Comparison of ENCODE assay signal across 25 mouse cellular contexts in genomic region chr12:105494796-105495195, GRCm38 (mm10). TPM values are rescaled to one million over a fixed set of nuclear protein-coding genes. Genes with fewer than 3 reads are reported as not detected.
A peak's percentile ranks its signal among the peaks of the same experiment; 100 is the strongest.
DNase-seq lines count a peak whose midpoint lies in the region; ATAC-seq and TF ChIP-seq lines count a peak whose summit lies in the region.
"Had no signal": no experiment of that assay in that cellular context is flagged by ENCODE, and none has a peak within 500 bp of the region (broad histone marks: within the 10 kb centered on the region; RNA-seq: fewer than 3 reads in every experiment).

No protein-coding gene starts in this region.

- no peak for TF ChIP-seq CTCF in lung, adult 2 months (IDR thresholded peaks at IDR 0.05; ENCODE audit: insufficient read depth, low read length)

- intact Hi-C loops in heart, postnatal 36 days (cut with DNase I) = loop anchor here (5.0 kb wide), 1 partner anchor 228 kb away; no protein-coding TSS in a partner anchor

- 67% methylated on average over 5 of the region's 5 CpGs for whole genome bisulfite sequencing in heart, embryonic 11.5 days (ENCODE audit: insufficient replicate concordance)
- WGBS in lung, adult 2 months = 48% methylated on average over 5 of the region's 5 CpGs
- 83% methylated on average over 5 of the region's 5 CpGs for WGBS in hindbrain, embryonic 12.5 days
- 85% methylated on average over 5 of the region's 5 CpGs for WGBS in midbrain, embryonic 14.5 days

- no peaks in the 10 kb centered on the region for H3K36me3 ChIP-seq in heart, embryonic 11.5 days (ENCODE audit: control insufficient read depth, insufficient read depth, low read length)
- H3K36me3 ChIP-seq in hindbrain, embryonic 12.5 days = peaks cover 20% of the 10 kb centered on the region
- peaks cover 14% of the 10 kb centered on the region for H3K36me3 ChIP-seq in midbrain, embryonic 14.5 days (ENCODE audit: control insufficient read depth, insufficient read depth, low read length)
- H3K36me3 ChIP-seq: embryonic facial prominence, embryonic 15.5 days; limb, embryonic 15.5 days had no signal

- no peak for ATAC-seq in heart, embryonic 11.5 days (replicated peaks; ENCODE audit: insufficient number of reproducible peaks, low FRiP score, low TSS enrichment)
- no peak for ATAC-seq in hindbrain, embryonic 12.5 days (ENCODE audit: low FRiP score)
- no peak for ATAC-seq in midbrain, embryonic 14.5 days (ENCODE audit: low FRiP score, low TSS enrichment)
- ATAC-seq: forebrain, embryonic 14.5 days; inflammation-experienced regulatory T-cells, adult 6 months had no signal

- no peak overlapping the region for H3K9ac ChIP-seq in heart, embryonic 11.5 days (ENCODE audit: low read depth, low read length)
- no peak overlapping the region for H3K9ac ChIP-seq in hindbrain, embryonic 12.5 days
- no peak overlapping the region for H3K9ac ChIP-seq in midbrain, embryonic 14.5 days (replicated peaks; ENCODE audit: low read length)
- H3K9ac ChIP-seq: embryonic facial prominence, embryonic 15.5 days; hindbrain, embryonic 14.5 days; limb, embryonic 15.5 days; liver, embryonic 14.5 days; neural tube, embryonic 15.5 days had no signal

- peaks cover 9% of the 10 kb centered on the region for H3K27me3 ChIP-seq in heart, embryonic 11.5 days (ENCODE audit: control insufficient read depth, insufficient read depth, low read length)
- no peaks in the 10 kb centered on the region for H3K27me3 ChIP-seq in hindbrain, embryonic 12.5 days
- no peaks in the 10 kb centered on the region for H3K27me3 ChIP-seq in midbrain, embryonic 14.5 days (ENCODE audit: control insufficient read depth, insufficient read depth, low read length)
- H3K27me3 ChIP-seq: embryonic facial prominence, embryonic 15.5 days; limb, embryonic 15.5 days; neural tube, embryonic 15.5 days had no signal

- peak; percentile 92 for DNase-seq in heart, adult 11 months
- DNase-seq in lung, adult 18-20 months = peak; percentile 65 to 75
- no peak for DNase-seq in lung, adult 2 months
- peak; percentile 14 to 26 for DNase-seq in heart, postnatal 36 days
- DNase-seq in lung, postnatal 4 days = peak; percentile 67 to 84
- no peak for DNase-seq in midbrain, embryonic 14.5 days
- DNase-seq: adrenal gland, postnatal 25 days; cerebellum, adult 8-10 months; kidney, adult 18-20 months; kidney, postnatal 10 days; left cerebral cortex, postnatal 4 days; thymus, adult 2 months; thymus, postnatal 4 days had no signal

- no peak overlapping the region for H3K4me2 ChIP-seq in heart, embryonic 11.5 days
- H3K4me2 ChIP-seq in hindbrain, embryonic 12.5 days (replicated peaks) = no peak overlapping the region
- H3K4me2 ChIP-seq in midbrain, embryonic 14.5 days (ENCODE audit: low read length) = no peak overlapping the region
- H3K4me2 ChIP-seq: embryonic facial prominence, embryonic 15.5 days; hindbrain, embryonic 14.5 days; limb, embryonic 15.5 days; neural tube, embryonic 15.5 days had no signal

- H3K9me3 ChIP-seq in heart, embryonic 11.5 days (replicated peaks; ENCODE audit: control insufficient read depth, low read length) = no peaks in the 10 kb centered on the region
- no peaks in the 10 kb centered on the region for H3K9me3 ChIP-seq in hindbrain, embryonic 12.5 days (replicated peaks)
- no peaks in the 10 kb centered on the region for H3K9me3 ChIP-seq in midbrain, embryonic 14.5 days (ENCODE audit: control insufficient read depth, low read length)
- H3K9me3 ChIP-seq: embryonic facial prominence, embryonic 15.5 days; limb, embryonic 15.5 days; neural tube, embryonic 15.5 days had no signal

- TF ChIP-seq POLR2A in lung, adult 2 months (IDR thresholded peaks at IDR 0.05; ENCODE audit: borderline replicate concordance, extremely low read depth, low read depth, low read length) = no peak

- H3K27ac ChIP-seq in heart, embryonic 11.5 days (ENCODE audit: low read depth, low read length) = no peak overlapping the region
- no peak overlapping the region for H3K27ac ChIP-seq in hindbrain, embryonic 12.5 days
- no peak overlapping the region for H3K27ac ChIP-seq in midbrain, embryonic 14.5 days (replicated peaks; ENCODE audit: low read depth, low read length)
- H3K27ac ChIP-seq: embryonic facial prominence, embryonic 15.5 days; hindbrain, embryonic 14.5 days; left cerebral cortex, adult 2 months; limb, embryonic 15.5 days; liver, embryonic 14.5 days; macrophage; neural tube, embryonic 15.5 days had no signal

- H3K4me3 ChIP-seq in heart, embryonic 11.5 days (ENCODE audit: low read depth, low read length) = no peak overlapping the region
- H3K4me3 ChIP-seq in lung, adult 2 months (replicated peaks; ENCODE audit: extremely low read depth, low read depth, low read length) = no peak overlapping the region
- no peak overlapping the region for H3K4me3 ChIP-seq in hindbrain, embryonic 12.5 days
- H3K4me3 ChIP-seq in midbrain, embryonic 14.5 days (replicated peaks; ENCODE audit: low read depth, low read length) = no peak overlapping the region
- H3K4me3 ChIP-seq: embryonic facial prominence, embryonic 15.5 days; left cerebral cortex, adult 2 months; limb, embryonic 15.5 days; neural tube, embryonic 15.5 days had no signal

- peaks cover 8% of the 10 kb centered on the region; the same call in 1 of the 2 replicates for H3K4me1 ChIP-seq in heart, embryonic 11.5 days (ENCODE audit: control insufficient read depth, insufficient read depth, low read length)
- H3K4me1 ChIP-seq in lung, adult 2 months (ENCODE audit: control insufficient read depth, insufficient read depth, low read length) = no peaks in the 10 kb centered on the region
- no peaks in the 10 kb centered on the region for H3K4me1 ChIP-seq in hindbrain, embryonic 12.5 days
- no peaks in the 10 kb centered on the region for H3K4me1 ChIP-seq in midbrain, embryonic 14.5 days (ENCODE audit: control insufficient read depth, insufficient read depth, low read length)
- H3K4me1 ChIP-seq: embryonic facial prominence, embryonic 15.5 days had no signal

RNA-seq across cellular contexts. Expression of gene D430019H16Rik, which starts 41.1 kb away (rescaled TPM):
- 0.86 and 1.4 TPM in 2 replicates for polyA plus RNA-seq in heart, embryonic 11.5 days (2014; fragmentation: Nextera tagmentation; extraction: Ambion mirVana)
- polyA plus RNA-seq in lung, adult 2 months (2012; rRNA removed) = 6.3 and 8.2 TPM in 2 replicates
- total RNA-seq in heart, postnatal 36 days (2021) = under 1 TPM; 0.16 to 0.31 TPM
- 7.0 and 8.1 TPM in 2 replicates for polyA plus RNA-seq in hindbrain, embryonic 12.5 days (2016; fragmentation: Nextera tagmentation; extraction: Ambion mirVana)
- polyA plus RNA-seq in midbrain, embryonic 14.5 days (2014; fragmentation: Nextera tagmentation; extraction: Ambion mirVana) = 25.3 and 41.6 TPM in 2 replicates
- total RNA-seq: common myeloid progenitor, adult 5-6 weeks had no signal
- polyA plus RNA-seq: macrophage had no signal

Comparison
In these comparisons a context has a peak if more than half of its experiments do, and no peak if none do; other contexts are left out.
1. DNase-seq: peak in heart, adult 11 months (single experiment), lung, adult 18-20 months (2 of 2), heart, postnatal 36 days (2 of 2) and lung, postnatal 4 days (2 of 2); none in lung, adult 2 months (single experiment) and midbrain, embryonic 14.5 days (single experiment).